Mouse (Mus musculus) neural tube, embryonic 15.5 days (tissue): ENCODE data around the gene Gm17657. TPM values are rescaled to one million over a fixed set of nuclear protein-coding genes. Genes with fewer than 3 reads are reported as not detected.
"Not testable (repeated sequence)": the region's sequence is repeated elsewhere in the genome, so short reads cannot be mapped to it uniquely, and the experiment has no call there.

Experiments used
- ATAC-seq: fragments of 200-750 bp; cut with Nextera tagmentation; 2 replicates; pipeline ENCODE4 v1.8.0; 2017; ENCODE audit warnings: mild to moderate bottlenecking, moderate TSS enrichment, moderate library complexity; ENCODE audit not compliant: low FRiP score
- H3K27ac ChIP-seq: fragments of 300-500 bp; sonication (generic); replicated peaks from 2 replicates; pipeline ENCODE4 v1.5.1; 2015; ENCODE audit warnings: mild to moderate bottlenecking, inconsistent platforms
- H3K27me3 ChIP-seq: fragments of 300-500 bp; sonication (generic); replicated peaks from 2 replicates; pipeline ENCODE4 v1.6.1; 2015; ENCODE audit warnings: inconsistent platforms
- H3K36me3 ChIP-seq: fragments of 300-500 bp; sonication (generic); 2 replicates; pipeline ENCODE4 v1.6.1; 2015; ENCODE audit warnings: inconsistent platforms
- H3K4me1 ChIP-seq: fragments of 300-500 bp; sonication (generic); 2 replicates; pipeline ENCODE4 v1.6.1; 2015; ENCODE audit warnings: inconsistent platforms
- H3K4me2 ChIP-seq: fragments of 300-500 bp; sonication (generic); 2 replicates; pipeline ENCODE4 v1.6.1; 2015; ENCODE audit warnings: inconsistent platforms, mild to moderate bottlenecking, moderate library complexity
- H3K4me3 ChIP-seq: fragments of 300-500 bp; sonication (generic); replicated peaks from 2 replicates; pipeline ENCODE4 v1.5.1; 2015; ENCODE audit warnings: mild to moderate bottlenecking, inconsistent platforms
- H3K9ac ChIP-seq: fragments of 300-500 bp; sonication (generic); replicated peaks from 2 replicates; pipeline ENCODE4 v1.6.1; 2015; ENCODE audit warnings: mild to moderate bottlenecking, inconsistent platforms
- H3K9me3 ChIP-seq: fragments of 300-500 bp; sonication (generic); replicated peaks from 2 replicates; pipeline ENCODE4 v1.6.1; 2016; ENCODE audit warnings: inconsistent platforms
- WGBS: fragments of 180-500 bp; shearing (Covaris S2); methylation state at CpG from one replicate; pipeline ENCODE4 v1.1.7; 2015; ENCODE audit warnings: mixed read lengths; 5-methylcytosine and 5-hydroxymethylcytosine counted together
- polyA plus RNA-seq: library from polyadenylated mRNA; unstranded; fragments of >200 nt; fragmentation: Nextera tagmentation; extraction: Ambion mirVana; gene quantifications from 2 replicates; pipeline ENCODE4 v1.2.1, GENCODE M21; 2015

The Gm17657 gene
- polyA plus RNA-seq, 1 experiment from 2014 or later: not detected

- H3K36me3 ChIP-seq: peaks cover 2% of the 10 kb centered on the region; the same call in 1 of the 2 replicates
- no peak overlapping the region for H3K4me2 ChIP-seq
- 82% methylated on average over 6 of the region's 6 CpGs for WGBS
- no peak for ATAC-seq
- H3K9me3 ChIP-seq: no peaks in the 10 kb centered on the region
- peaks cover 9% of the 10 kb centered on the region for H3K4me1 ChIP-seq
- no peak overlapping the region for H3K9ac ChIP-seq
- no peaks in the 10 kb centered on the region for H3K27me3 ChIP-seq
- no peak overlapping the region for H3K4me3 ChIP-seq
- H3K27ac ChIP-seq: no peak overlapping the region
Observed at GRCm38 (mm10) chr17:29499511-29499910, 49.9 kb downstream of the Gm17657 start.

- H3K4me1 ChIP-seq, H3K27me3 ChIP-seq, H3K36me3 ChIP-seq, ATAC-seq, H3K9ac ChIP-seq, H3K4me3 ChIP-seq, H3K9me3 ChIP-seq, H3K27ac ChIP-seq, H3K4me2 ChIP-seq: not testable (repeated sequence)
- WGBS: 91% methylated on average over 2 of the region's 2 CpGs
Observed at GRCm38 (mm10) chr17:29498952-29499351, 50.5 kb downstream of the Gm17657 start.

- Histone ChIP-seq H3K27ac (no peak overlapping the region), H3K4me2 (no peak overlapping the region), H3K9ac (no peak overlapping the region), H3K9me3 (no peaks in the 10 kb centered on the region), H3K27me3 (no peaks in the 10 kb centered on the region), H3K36me3 (peaks cover 7% of the 10 kb centered on the region; the same call in 1 of the 2 replicates), H3K4me3 (no peak overlapping the region), H3K4me1 (peaks cover 13% of the 10 kb centered on the region)
- 62% methylated on average over 4 of the region's 4 CpGs for WGBS
- no peak for ATAC-seq
Observed at GRCm38 (mm10) chr17:29498028-29498427, 51.4 kb downstream of the Gm17657 start.

- H3K4me2 ChIP-seq, H3K9me3 ChIP-seq, H3K9ac ChIP-seq, ATAC-seq, H3K4me3 ChIP-seq, H3K27me3 ChIP-seq, H3K36me3 ChIP-seq, H3K27ac ChIP-seq: not testable (repeated sequence)
- 72% methylated on average over 1 of the region's 1 CpGs for WGBS
- H3K4me1 ChIP-seq: peaks cover 13% of the 10 kb centered on the region
Observed at GRCm38 (mm10) chr17:29497481-29497880, 52.0 kb downstream of the Gm17657 start.

- Histone ChIP-seq H3K4me2 (no peak overlapping the region), H3K4me3 (no peak overlapping the region), H3K4me1 (peaks cover 18% of the 10 kb centered on the region), H3K36me3 (peaks cover 7% of the 10 kb centered on the region; the same call in 1 of the 2 replicates), H3K27me3 (no peaks in the 10 kb centered on the region), H3K27ac (no peak overlapping the region), H3K9ac (no peak overlapping the region), H3K9me3 (no peaks in the 10 kb centered on the region)
- WGBS: 92% methylated on average over 3 of the region's 3 CpGs
- ATAC-seq: no peak
Observed at GRCm38 (mm10) chr17:29497071-29497354, 52.4 kb downstream of the Gm17657 start.

- 81% methylated on average over 6 of the region's 6 CpGs for WGBS
- ATAC-seq: no peak
- no peaks in the 10 kb centered on the region for H3K27me3 ChIP-seq
- no peak overlapping the region for H3K27ac ChIP-seq
- H3K4me1 ChIP-seq: peaks cover 23% of the 10 kb centered on the region
- H3K9me3 ChIP-seq: no peaks in the 10 kb centered on the region
- H3K9ac ChIP-seq: no peak overlapping the region
- H3K4me3 ChIP-seq: no peak overlapping the region
- no peak overlapping the region for H3K4me2 ChIP-seq
- peaks cover 7% of the 10 kb centered on the region; the same call in 1 of the 2 replicates for H3K36me3 ChIP-seq
Observed at GRCm38 (mm10) chr17:29496211-29497070, 53.0 kb downstream of the Gm17657 start.

GRCm38 (mm10) chr17:29494732-29495076, 54.7 kb downstream of the Gm17657 start:
- Histone ChIP-seq H3K36me3 (peaks cover 7% of the 10 kb centered on the region; the same call in 1 of the 2 replicates), H3K27me3 (no peaks in the 10 kb centered on the region), H3K4me2 (no peak overlapping the region), H3K4me1 (peaks cover 23% of the 10 kb centered on the region), H3K27ac (no peak overlapping the region), H3K9ac (no peak overlapping the region), H3K4me3 (no peak overlapping the region), H3K9me3 (no peaks in the 10 kb centered on the region)
- ATAC-seq: no peak
- 62% methylated on average over 7 of the region's 8 CpGs for WGBS

GRCm38 (mm10) chr17:29494062-29494731, 55.2 kb downstream of the Gm17657 start:
- H3K4me1 ChIP-seq: peaks cover 26% of the 10 kb centered on the region
- no peaks in the 10 kb centered on the region for H3K27me3 ChIP-seq
- no peak overlapping the region for H3K27ac ChIP-seq
- no peak for ATAC-seq
- H3K36me3 ChIP-seq: peaks cover 7% of the 10 kb centered on the region; the same call in 1 of the 2 replicates
- H3K4me3 ChIP-seq: no peak overlapping the region
- WGBS: 72% methylated on average over 10 of the region's 10 CpGs
- no peak overlapping the region for H3K9ac ChIP-seq
- H3K9me3 ChIP-seq: no peaks in the 10 kb centered on the region
- H3K4me2 ChIP-seq: no peak overlapping the region

GRCm38 (mm10) chr17:29493461-29493980, 55.9 kb downstream of the Gm17657 start:
- no peak for ATAC-seq
- WGBS: 74% methylated on average over 11 of the region's 11 CpGs
- no peak overlapping the region for H3K27ac ChIP-seq
- H3K9ac ChIP-seq: no peak overlapping the region
- peaks cover 7% of the 10 kb centered on the region; the same call in 1 of the 2 replicates for H3K36me3 ChIP-seq
- peaks cover 33% of the 10 kb centered on the region for H3K4me1 ChIP-seq
- H3K4me2 ChIP-seq: peak overlapping the region; percentile 74
- no peaks in the 10 kb centered on the region for H3K9me3 ChIP-seq
- H3K4me3 ChIP-seq: no peak overlapping the region; the same call in 1 of the 2 replicates
- H3K27me3 ChIP-seq: no peaks in the 10 kb centered on the region

GRCm38 (mm10) chr17:29492269-29493191, 56.9 kb downstream of the Gm17657 start:
- Histone ChIP-seq H3K4me3 (peak overlapping the region; percentile 63), H3K4me2 (peak overlapping the region; percentile 74), H3K9me3 (no peaks in the 10 kb centered on the region), H3K36me3 (peaks cover 7% of the 10 kb centered on the region; the same call in 1 of the 2 replicates), H3K4me1 (peaks cover 34% of the 10 kb centered on the region), H3K27ac (peak overlapping the region; percentile 90), H3K9ac (peak overlapping the region; percentile 65), H3K27me3 (no peaks in the 10 kb centered on the region)
- 1% methylated on average over 22 of the region's 22 CpGs for WGBS
- no peak for ATAC-seq

GRCm38 (mm10) chr17:29491591-29492268, 57.7 kb downstream of the Gm17657 start:
- Histone ChIP-seq H3K27me3 (no peaks in the 10 kb centered on the region), H3K4me3 (peak overlapping the region; percentile 63), H3K27ac (peak overlapping the region; percentile 90), H3K9me3 (no peaks in the 10 kb centered on the region), H3K36me3 (peaks cover 7% of the 10 kb centered on the region; the same call in 1 of the 2 replicates), H3K4me2 (peak overlapping the region; percentile 74), H3K4me1 (peaks cover 34% of the 10 kb centered on the region), H3K9ac (peak overlapping the region; percentile 65)
- WGBS: under 1% methylated on average over 48 of the region's 48 CpGs
- no peak for ATAC-seq
